Mouse (Mus musculus) myocyte (in vitro differentiated cells): Measurements from ENCODE around the gene Zfp518b.

Experiments used
- E2F4 ChIP-seq: IDR thresholded peaks from one replicate; pipeline ENCODE4 v1.6.1; 2011; ENCODE audit warnings: mild to moderate bottlenecking, control low read depth, moderate library complexity; ENCODE audit not compliant: insufficient read depth
- MYOD1 ChIP-seq, 3 experiments: IDR thresholded peaks; one replicate each; pipeline ENCODE4 v1.6.1; 2011; ENCODE audit warnings: control low read depth in 2 of 3, low read depth in 2 of 3, mild to moderate bottlenecking in 2 of 3, moderate library complexity in 1 of 3; ENCODE audit not compliant: insufficient read length in 2 of 3, control insufficient read depth in 1 of 3
- MYOG ChIP-seq, 3 experiments: IDR thresholded peaks; one replicate each; pipeline ENCODE4 v1.6.1; 2011; ENCODE audit warnings: control low read depth in 2 of 3, low read depth in 2 of 3, mild to moderate bottlenecking in 2 of 3; ENCODE audit not compliant: insufficient read length in 2 of 3, control insufficient read depth in 1 of 3, insufficient read depth in 1 of 3
- POLR2A ChIP-seq: IDR thresholded peaks from one replicate; pipeline ENCODE4 v1.6.1; 2011; ENCODE audit warnings: low read depth, mild to moderate bottlenecking, control low read depth, moderate library complexity; ENCODE audit not compliant: insufficient read length
- POLR2AphosphoS2 ChIP-seq: IDR thresholded peaks from one replicate; pipeline ENCODE4 v1.6.1; 2011; ENCODE audit warnings: low read depth, control low read depth; ENCODE audit not compliant: insufficient read length
- TCF12 ChIP-seq: IDR thresholded peaks from one replicate; pipeline ENCODE4 v1.6.1; 2011; ENCODE audit warnings: mild to moderate bottlenecking, control low read depth; ENCODE audit not compliant: poor library complexity, insufficient read depth, severe bottlenecking
- USF1 ChIP-seq: IDR thresholded peaks from one replicate; pipeline ENCODE4 v1.6.1; 2011; ENCODE audit warnings: low read depth, mild to moderate bottlenecking, control low read depth, moderate library complexity

DNA sequence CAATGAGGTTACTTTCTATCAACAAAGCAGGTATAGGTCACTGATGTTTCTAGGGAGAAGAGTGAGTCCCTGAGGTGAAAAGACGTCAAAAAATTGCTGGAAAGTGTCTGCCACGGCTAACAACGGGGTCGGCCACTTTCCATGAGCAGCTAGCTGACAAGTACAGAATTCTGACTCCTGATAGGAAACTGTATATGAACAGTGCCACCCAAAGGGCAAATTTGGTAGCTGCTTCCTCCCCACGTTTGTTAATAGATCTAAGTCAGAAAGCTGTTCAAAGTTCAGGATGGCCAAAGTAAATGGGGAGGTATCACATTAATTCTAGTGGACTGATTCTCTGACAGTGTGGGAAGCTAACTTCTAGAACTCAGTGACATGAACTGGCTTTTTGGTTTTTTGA lies 63.8 kb downstream of the Zfp518b start:
- TF ChIP-seq USF1 (no peak), POLR2AphosphoS2 (no peak), POLR2A (no peak), E2F4 (no peak), MYOD1 (IDR thresholded peaks at IDR 0.05; ENCODE audit: control insufficient read depth in 1 of 3, insufficient read length in 2 of 3, low read depth in 2 of 3) (no peak), MYOG (IDR thresholded peaks at IDR 0.05; ENCODE audit: control insufficient read depth in 1 of 3, insufficient read depth in 1 of 3, insufficient read length in 2 of 3, low read depth in 2 of 3) (no peak), TCF12 (no peak)
